Mouse (Mus musculus) liver, adult 2 months (tissue): ENCODE measurements at regions not wholly inside any gene's neighbourhood (a gene's known extent, or its start where the extent isn't known, plus 50 kb on each side); places are given as distances from the start of the nearest gene placed in this dataset.
A peak's percentile ranks its signal among the peaks of the same experiment; 100 is the strongest.

Experiments used
- DNase-seq: peaks from one replicate; pipeline ENCODE4 v3.0.0-alpha.2; 2011; ENCODE audit warnings: low read depth, low spot score; ENCODE audit errors: extremely low read depth
- H3K27ac ChIP-seq: fragments of 200-500 bp; replicated peaks from 2 replicates; pipeline ENCODE4 v1.5.1; 2012; ENCODE audit warnings: low read depth, mild to moderate bottlenecking, control low read depth, inconsistent platforms, low read length; ENCODE audit not compliant: insufficient read depth
- H3K27me3 ChIP-seq: fragments of 200-500 bp; 2 replicates; pipeline ENCODE4 v1.6.1; 2012; ENCODE audit warnings: mild to moderate bottlenecking, moderate library complexity, low read length, inconsistent platforms; ENCODE audit not compliant: control insufficient read depth, insufficient read depth
- H3K36me3 ChIP-seq: fragments of 200-500 bp; 2 replicates; pipeline ENCODE4 v1.6.1; 2012; ENCODE audit warnings: low read length, inconsistent platforms; ENCODE audit not compliant: control insufficient read depth, insufficient read depth
- H3K4me1 ChIP-seq: fragments of 200-500 bp; 2 replicates; pipeline ENCODE4 v1.6.1; 2011; ENCODE audit warnings: low read length; ENCODE audit not compliant: control insufficient read depth, insufficient read depth
- H3K4me3 ChIP-seq: fragments of 200-500 bp; 2 replicates; pipeline ENCODE4 v1.5.1; 2011; ENCODE audit warnings: low read depth, mild to moderate bottlenecking, control low read depth, low read length, moderate library complexity; ENCODE audit not compliant: insufficient read depth
- H3K79me2 ChIP-seq: fragments of 200-500 bp; 2 replicates; pipeline ENCODE4 v1.6.1; 2012; ENCODE audit warnings: inconsistent platforms, mild to moderate bottlenecking, low read length, moderate library complexity; ENCODE audit not compliant: control insufficient read depth, insufficient read depth
- H3K9ac ChIP-seq: fragments of 200-500 bp; 2 replicates; pipeline ENCODE4 v1.6.1; 2012; ENCODE audit warnings: low read depth, mild to moderate bottlenecking, control low read depth, inconsistent platforms, low read length
- CTCF ChIP-seq: fragments of 200-500 bp; IDR thresholded peaks from 2 replicates; pipeline ENCODE4 v1.5.1; 2011; ENCODE audit warnings: low read depth, low read length, control low read depth
- POLR2A ChIP-seq: fragments of 200-500 bp; IDR thresholded peaks from 2 replicates; pipeline ENCODE4 v1.6.1; 2011; ENCODE audit warnings: low read length, control low read depth; ENCODE audit not compliant: insufficient read depth; ENCODE audit errors: extremely low read depth
- WGBS: fragments of 180-500 bp; shearing (Covaris S2); methylation state at CpG from one replicate; pipeline ENCODE4 v1.1.7; 2018; 5-methylcytosine and 5-hydroxymethylcytosine counted together

DNA sequence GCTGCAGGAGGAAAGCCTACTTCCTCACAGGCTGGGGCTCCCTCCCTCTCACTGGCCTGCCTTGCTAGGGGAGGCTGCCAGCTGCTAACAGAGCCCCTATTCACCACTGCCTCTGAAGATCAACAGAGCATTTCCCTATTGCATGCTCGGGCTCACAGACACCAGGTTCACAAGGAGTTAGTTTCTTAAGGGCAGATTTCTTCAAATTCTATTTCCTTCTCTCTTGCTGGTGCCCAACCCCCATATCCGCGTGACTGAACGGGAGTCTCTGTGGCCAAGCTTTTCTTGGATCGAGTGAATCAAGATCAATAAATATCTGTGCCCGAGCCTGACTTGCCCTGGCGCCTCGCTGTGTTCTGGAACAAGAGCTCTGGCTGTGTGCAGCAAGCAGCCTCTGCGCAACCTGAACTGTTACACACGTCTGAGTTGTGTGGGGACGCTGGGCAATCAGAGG lies 98.9 kb upstream of the Gdf10 start:
- Histone ChIP-seq H3K27ac (no peak overlapping the region), H3K27me3 (no peaks in the 10 kb centered on the region), H3K9ac (no peak overlapping the region), H3K36me3 (no peaks in the 10 kb centered on the region), H3K4me1 (peaks cover 2% of the 10 kb centered on the region; the same call in 1 of the 2 replicates), H3K79me2 (no peaks in the 10 kb centered on the region), H3K4me3 (no peak overlapping the region)
- 24% methylated on average over 11 of the region's 11 CpGs for WGBS
- peak; percentile 71 for DNase-seq
- no peak for TF ChIP-seq CTCF
- TF ChIP-seq POLR2A, result no peak

DNA sequence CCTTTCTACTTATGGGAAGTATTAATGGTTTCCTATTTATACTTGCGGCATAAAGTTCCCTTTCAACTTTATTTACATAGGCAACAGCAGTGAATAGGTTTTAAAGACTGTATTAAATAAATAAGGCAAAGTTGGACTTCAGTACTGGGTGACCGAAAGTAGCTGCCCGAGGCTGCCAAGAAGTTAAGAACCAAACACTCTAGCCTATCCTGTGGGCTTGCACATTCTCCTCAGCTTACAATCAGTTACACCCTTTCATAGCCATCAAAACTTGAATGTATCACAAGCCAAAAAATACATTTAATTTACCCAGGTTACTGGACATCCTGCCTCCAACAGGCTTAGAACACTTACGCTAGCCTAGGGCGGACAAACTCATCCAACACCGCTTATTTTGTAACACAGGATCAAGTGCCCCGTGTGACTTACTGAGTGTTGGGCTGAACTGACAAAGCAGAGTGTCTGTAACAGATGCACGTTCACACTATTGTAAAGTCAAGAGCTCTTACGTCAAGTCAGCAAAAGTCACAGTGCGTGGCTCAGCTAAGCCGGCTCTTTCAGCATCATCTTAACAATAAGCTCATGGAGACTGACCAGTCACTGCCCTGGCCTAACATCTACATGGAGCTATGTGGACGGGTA lies 97.3 kb upstream of the Gdf10 start:
- no peak for DNase-seq
- Histone ChIP-seq H3K27ac (no peak overlapping the region), H3K27me3 (no peaks in the 10 kb centered on the region), H3K36me3 (no peaks in the 10 kb centered on the region), H3K79me2 (no peaks in the 10 kb centered on the region), H3K4me3 (no peak overlapping the region), H3K9ac (no peak overlapping the region), H3K4me1 (peaks cover 2% of the 10 kb centered on the region; the same call in 1 of the 2 replicates)
- TF ChIP-seq POLR2A (no peak), CTCF (no peak)
- WGBS, result 88% methylated on average over 12 of the region's 12 CpGs

DNA sequence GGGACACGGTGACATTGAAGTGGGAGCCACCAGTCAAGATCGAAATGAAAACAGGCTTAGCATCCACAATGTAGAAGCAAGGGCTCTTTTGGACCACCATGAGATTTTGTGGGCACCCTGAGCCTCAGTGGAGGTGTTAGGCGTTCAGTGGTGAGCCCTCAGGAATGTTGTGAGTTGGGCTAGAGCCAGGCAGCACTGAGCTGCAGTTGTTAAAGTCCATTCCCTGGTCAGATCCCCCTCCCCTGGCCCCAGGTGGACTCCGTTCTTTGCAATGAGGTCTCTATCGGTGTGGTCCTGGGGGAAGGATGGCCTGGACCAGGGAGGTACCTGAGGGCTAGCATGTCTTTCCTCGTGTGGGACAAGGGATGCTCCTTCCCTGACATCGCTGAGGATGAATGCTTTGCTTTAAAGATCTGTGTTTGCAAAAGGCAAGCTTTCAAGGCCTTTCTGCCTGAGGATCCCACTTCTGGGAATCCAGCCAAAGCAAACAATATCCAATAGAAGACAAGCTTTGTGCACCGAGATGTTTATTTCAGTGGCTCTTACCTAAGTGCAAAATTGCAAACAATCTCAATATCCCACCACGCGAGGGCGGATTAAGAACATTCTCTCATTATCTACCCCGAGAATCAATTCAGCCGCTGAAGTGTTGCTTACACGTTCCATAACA lies 90.6 kb upstream of the Gdf10 start:
- H3K79me2 ChIP-seq, result no peaks in the 10 kb centered on the region
- no peak overlapping the region for H3K9ac ChIP-seq
- no peak overlapping the region for H3K27ac ChIP-seq
- H3K27me3 ChIP-seq, result no peaks in the 10 kb centered on the region
- no peak for DNase-seq
- WGBS, result 59% methylated on average over 14 of the region's 14 CpGs
- TF ChIP-seq POLR2A (no peak), CTCF (no peak)
- no peak overlapping the region for H3K4me3 ChIP-seq
- H3K36me3 ChIP-seq, result no peaks in the 10 kb centered on the region
- peaks cover 2% of the 10 kb centered on the region; the same call in 1 of the 2 replicates for H3K4me1 ChIP-seq

- Histone ChIP-seq H3K79me2 (no peaks in the 10 kb centered on the region), H3K9ac (no peak overlapping the region), H3K4me3 (no peak overlapping the region), H3K27me3 (no peaks in the 10 kb centered on the region), H3K27ac (no peak overlapping the region), H3K4me1 (peaks cover 2% of the 10 kb centered on the region; the same call in 1 of the 2 replicates), H3K36me3 (no peaks in the 10 kb centered on the region)
- TF ChIP-seq POLR2A, result no peak
- no peak for TF ChIP-seq CTCF
- DNase-seq, result no peak
- WGBS, result 88% methylated on average over 11 of the region's 11 CpGs
Observed at GRCm38 (mm10) chr14:33836341-33836740, 87.0 kb upstream of the Gdf10 start.

- Histone ChIP-seq H3K4me3 (no peak overlapping the region), H3K36me3 (no peaks in the 10 kb centered on the region), H3K27ac (no peak overlapping the region), H3K27me3 (no peaks in the 10 kb centered on the region), H3K4me1 (peaks cover 2% of the 10 kb centered on the region; the same call in 1 of the 2 replicates), H3K79me2 (no peaks in the 10 kb centered on the region), H3K9ac (no peak overlapping the region)
- DNase-seq, result peak; percentile 30
- 79% methylated on average over 6 of the region's 6 CpGs for WGBS
- no peak for TF ChIP-seq CTCF
- TF ChIP-seq POLR2A, result no peak
Observed at GRCm38 (mm10) chr14:33841821-33842220, 81.6 kb upstream of the Gdf10 start.

GRCm38 (mm10) chr14:33853499-33853898 lies 69.9 kb upstream of the Gdf10 start:
- Histone ChIP-seq H3K4me1 (no peaks in the 10 kb centered on the region), H3K27ac (no peak overlapping the region), H3K79me2 (no peaks in the 10 kb centered on the region), H3K36me3 (no peaks in the 10 kb centered on the region), H3K9ac (no peak overlapping the region), H3K27me3 (no peaks in the 10 kb centered on the region), H3K4me3 (no peak overlapping the region)
- WGBS, result 86% methylated on average over 3 of the region's 3 CpGs
- no peak for TF ChIP-seq CTCF
- no peak for TF ChIP-seq POLR2A
- no peak for DNase-seq
